Mouse (Mus musculus) brain, embryonic 18.5 days (tissue): Measurements from ENCODE around the gene Stab1.

Experiments used
- DNase-seq: peaks from one replicate; pipeline ENCODE4 v3.0.0-alpha.2; 2012; ENCODE audit warnings: low read depth, low spot score

Stab1 gene

GRCm38 (mm10) chr14:31194891-31195513 is 26.6 kb upstream of the Stab1 start:
- DNase-seq, result no peak

- no peak for DNase-seq
Observed at GRCm38 (mm10) chr14:31194441-31194840, 26.0 kb upstream of the Stab1 start.

- no peak for DNase-seq
Observed at GRCm38 (mm10) chr14:31193791-31194190, 25.4 kb upstream of the Stab1 start.

GRCm38 (mm10) chr14:31191936-31192335 is 23.5 kb upstream of the Stab1 start:
- DNase-seq, result no peak

- DNase-seq, result no peak
Observed at GRCm38 (mm10) chr14:31189348-31189747, 20.9 kb upstream of the Stab1 start.

GRCm38 (mm10) chr14:31188771-31189181 is 20.3 kb upstream of the Stab1 start:
- no peak for DNase-seq

GRCm38 (mm10) chr14:31186656-31187055 is 18.2 kb upstream of the Stab1 start:
- DNase-seq, result no peak

- DNase-seq, result no peak
Observed at GRCm38 (mm10) chr14:31184195-31184594, 15.8 kb upstream of the Stab1 start.

- no peak for DNase-seq
Observed at GRCm38 (mm10) chr14:31183541-31183940, 15.1 kb upstream of the Stab1 start.

GRCm38 (mm10) chr14:31182786-31183290 is 14.4 kb upstream of the Stab1 start:
- DNase-seq, result no peak

GRCm38 (mm10) chr14:31181512-31181911 is 13.1 kb upstream of the Stab1 start:
- DNase-seq, result no peak

GRCm38 (mm10) chr14:31179677-31180365 is 11.4 kb upstream of the Stab1 start:
- no peak for DNase-seq

- no peak for DNase-seq
Observed at GRCm38 (mm10) chr14:31177715-31178114, 9.3 kb upstream of the Stab1 start.

GRCm38 (mm10) chr14:31177287-31177686 is 8.8 kb upstream of the Stab1 start:
- no peak for DNase-seq

GRCm38 (mm10) chr14:31173537-31173936 is 5.1 kb upstream of the Stab1 start:
- no peak for DNase-seq

- no peak for DNase-seq
Observed at GRCm38 (mm10) chr14:31172781-31173455, 4.5 kb upstream of the Stab1 start.

GRCm38 (mm10) chr14:31171821-31172220 is 3.4 kb upstream of the Stab1 start:
- no peak for DNase-seq

- no peak for DNase-seq
Observed at GRCm38 (mm10) chr14:31171386-31171785, 2.9 kb upstream of the Stab1 start.

GRCm38 (mm10) chr14:31170963-31171362 is 2.5 kb upstream of the Stab1 start:
- DNase-seq, result no peak

- DNase-seq, result no peak
Observed at GRCm38 (mm10) chr14:31169508-31169907, 1.1 kb upstream of the Stab1 start.

- DNase-seq, result no peak
Observed at GRCm38 (mm10) chr14:31166827-31167226, 1.6 kb downstream of the Stab1 start.

- no peak for DNase-seq
Observed at GRCm38 (mm10) chr14:31165991-31166630, 2.3 kb downstream of the Stab1 start.
